Mouse (Mus musculus) embryonic facial prominence, embryonic 14.5 days (tissue): ENCODE measurements at regions not wholly inside any gene's neighbourhood (a gene's known extent, or its start where the extent isn't known, plus 50 kb on each side); places are given as distances from the start of the nearest gene placed in this dataset.
A peak's percentile ranks its signal among the peaks of the same experiment; 100 is the strongest.

Experiments
- ATAC-seq: fragments of 200-750 bp; cut with Nextera tagmentation; 2 replicates; pipeline ENCODE4 v1.8.0; 2017; ENCODE audit warnings: low read depth, moderate number of reproducible peaks, moderate TSS enrichment
- DNase-seq: peaks from one replicate; pipeline ENCODE4 v3.0.0-alpha.2; 2015; ENCODE audit warnings: low spot score
- H3K27ac ChIP-seq: fragments of 300-500 bp; sonication (generic); replicated peaks from 2 replicates; pipeline ENCODE4 v1.5.1; 2014; ENCODE audit warnings: low read depth, mild to moderate bottlenecking, low read length, moderate library complexity
- H3K27me3 ChIP-seq: fragments of 300-500 bp; sonication (generic); replicated peaks from 2 replicates; pipeline ENCODE4 v1.6.1; 2014; ENCODE audit warnings: low read length; ENCODE audit not compliant: control insufficient read depth, insufficient read depth
- H3K36me3 ChIP-seq: fragments of 300-500 bp; sonication (generic); 2 replicates; pipeline ENCODE4 v1.6.1; 2014; ENCODE audit warnings: low read length, mixed read lengths; ENCODE audit not compliant: control insufficient read depth, insufficient read depth
- H3K4me1 ChIP-seq: fragments of 300-500 bp; sonication (generic); 2 replicates; pipeline ENCODE4 v1.6.1; 2014; ENCODE audit warnings: antibody characterized with exemption, low read length; ENCODE audit not compliant: control insufficient read depth, insufficient read depth
- H3K4me2 ChIP-seq: fragments of 300-500 bp; sonication (generic); 2 replicates; pipeline ENCODE4 v1.6.1; 2014; ENCODE audit warnings: low read depth, mild to moderate bottlenecking, low read length, moderate library complexity, mixed read lengths
- H3K4me3 ChIP-seq: fragments of 300-500 bp; sonication (generic); 2 replicates; pipeline ENCODE4 v1.5.1; 2014; ENCODE audit warnings: low read depth, mild to moderate bottlenecking, low read length
- H3K9ac ChIP-seq: fragments of 300-500 bp; sonication (generic); 2 replicates; pipeline ENCODE4 v1.6.1; 2014; ENCODE audit warnings: low read depth, mild to moderate bottlenecking, low read length, moderate library complexity, mixed read lengths
- H3K9me3 ChIP-seq: fragments of 300-500 bp; sonication (generic); 2 replicates; pipeline ENCODE4 v1.6.1; 2016; ENCODE audit warnings: low read length; ENCODE audit not compliant: control insufficient read depth
- WGBS: fragments of 180-500 bp; shearing (Covaris S2); extraction: QIAGEN DNeasy Blood & Tissue Kit; methylation state at CpG from one replicate; pipeline ENCODE4 v1.1.7; 2014; 5-methylcytosine and 5-hydroxymethylcytosine counted together

DNA sequence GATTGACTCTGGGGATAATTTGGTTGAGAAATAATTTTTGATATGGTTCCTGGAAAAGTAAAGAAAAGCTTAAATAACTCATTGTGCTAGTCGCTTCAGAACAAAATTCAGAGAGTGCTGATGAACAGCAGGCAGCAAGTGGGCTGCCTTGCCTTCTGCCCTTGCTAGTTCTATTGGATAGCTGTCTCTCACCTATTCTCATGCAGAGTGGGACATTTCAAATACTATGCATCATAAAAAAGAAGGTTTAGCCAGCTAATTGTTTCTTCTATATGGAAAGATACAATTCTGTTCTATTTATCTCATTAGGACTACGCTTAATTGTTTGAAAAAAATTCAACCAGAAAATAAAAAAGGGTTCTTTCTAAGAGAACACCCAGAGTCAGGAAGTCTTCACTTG is 169.4 kb upstream of the Galnt5 start:
- H3K4me3 ChIP-seq = no peak overlapping the region
- ATAC-seq (no peak), DNase-seq (no peak)
- H3K4me1 ChIP-seq = no peaks in the 10 kb centered on the region
- WGBS = 74% methylated on average over 2 of the region's 2 CpGs
- no peak overlapping the region for H3K4me2 ChIP-seq
- H3K9ac ChIP-seq = no peak overlapping the region
- H3K27me3 ChIP-seq = no peaks in the 10 kb centered on the region
- no peaks in the 10 kb centered on the region for H3K9me3 ChIP-seq
- H3K36me3 ChIP-seq = no peaks in the 10 kb centered on the region
- H3K27ac ChIP-seq = no peak overlapping the region

DNA sequence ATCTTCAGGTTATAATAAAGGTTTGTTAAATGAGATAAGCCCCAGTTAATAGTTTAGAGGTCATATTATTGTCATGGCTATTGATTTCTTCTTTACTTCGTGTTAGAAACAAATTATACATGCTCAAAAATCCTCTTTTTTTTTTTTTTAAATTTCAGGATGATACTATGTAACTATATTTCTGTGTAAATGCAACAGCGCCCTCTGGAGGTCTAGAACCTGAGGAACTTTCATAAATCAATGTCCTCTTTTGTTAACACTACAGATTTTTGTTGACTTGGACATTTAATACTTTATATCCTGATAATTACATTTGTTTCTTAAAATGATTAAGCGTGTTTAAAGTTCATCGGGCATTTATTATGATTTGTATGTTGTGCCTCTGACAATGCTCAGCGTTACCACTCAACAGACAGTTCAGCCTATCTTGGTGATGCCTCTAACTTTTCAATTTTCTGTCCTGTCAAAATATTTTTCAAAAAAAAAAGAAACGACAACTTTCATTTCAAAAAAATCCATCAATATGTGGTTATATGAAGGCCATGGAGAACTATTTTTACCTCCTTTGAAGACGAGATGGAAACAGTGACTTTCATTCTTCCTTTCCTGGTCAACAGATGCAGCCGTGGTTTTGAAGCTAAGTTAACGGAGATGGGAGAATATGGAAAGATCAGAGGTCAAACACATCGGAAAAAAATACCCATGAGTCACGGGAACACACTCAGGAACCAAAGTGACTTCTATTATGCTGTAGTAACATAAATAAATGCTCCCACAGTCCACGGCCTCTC is 164.9 kb upstream of the Galnt5 start:
- no peak overlapping the region for H3K4me3 ChIP-seq
- no peak overlapping the region for H3K9ac ChIP-seq
- H3K4me2 ChIP-seq = no peak overlapping the region
- no peak overlapping the region for H3K27ac ChIP-seq
- no peaks in the 10 kb centered on the region for H3K9me3 ChIP-seq
- DNase-seq = peak; percentile 87
- no peaks in the 10 kb centered on the region for H3K4me1 ChIP-seq
- no peaks in the 10 kb centered on the region for H3K27me3 ChIP-seq
- ATAC-seq = no peak
- WGBS = 47% methylated on average over 12 of the region's 12 CpGs
- H3K36me3 ChIP-seq = no peaks in the 10 kb centered on the region

DNA sequence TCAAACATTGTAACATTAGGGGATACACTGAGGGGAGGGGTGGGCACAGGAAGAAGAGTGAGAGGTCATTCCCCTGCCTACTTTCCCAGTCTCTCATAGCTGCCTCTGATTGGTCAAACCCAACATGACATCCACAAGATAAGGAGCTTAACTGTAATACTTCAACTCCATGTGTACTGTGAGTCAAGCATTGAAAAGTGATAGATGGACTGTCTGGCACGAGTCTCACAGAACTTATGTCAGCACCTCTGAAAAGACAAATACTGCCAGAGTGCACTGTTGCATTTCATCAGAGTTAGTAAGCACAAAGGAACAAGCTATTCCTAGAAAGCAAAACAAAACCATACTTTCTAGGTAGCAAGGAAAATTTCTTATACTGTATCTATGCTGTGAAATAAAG is 152.5 kb upstream of the Galnt5 start:
- Histone ChIP-seq H3K9ac (no peak overlapping the region), H3K4me2 (no peak overlapping the region), H3K4me3 (no peak overlapping the region), H3K4me1 (peaks cover 20% of the 10 kb centered on the region), H3K27ac (no peak overlapping the region), H3K36me3 (no peaks in the 10 kb centered on the region), H3K27me3 (no peaks in the 10 kb centered on the region), H3K9me3 (no peaks in the 10 kb centered on the region)
- ATAC-seq (no peak), DNase-seq (no peak)
- 36% methylated on average over 1 of the region's 1 CpGs for WGBS

GRCm38 (mm10) chr2:57847707-57848106 is 150.0 kb upstream of the Galnt5 start:
- no peak overlapping the region for H3K27ac ChIP-seq
- no peak overlapping the region for H3K4me3 ChIP-seq
- peaks cover 23% of the 10 kb centered on the region for H3K4me1 ChIP-seq
- no peak overlapping the region for H3K9ac ChIP-seq
- no peak for ATAC-seq
- no peak overlapping the region for H3K4me2 ChIP-seq
- H3K36me3 ChIP-seq = no peaks in the 10 kb centered on the region
- no peak for DNase-seq
- WGBS = 37% methylated on average over 4 of the region's 4 CpGs
- H3K9me3 ChIP-seq = no peaks in the 10 kb centered on the region
- H3K27me3 ChIP-seq = no peaks in the 10 kb centered on the region

GRCm38 (mm10) chr2:57849338-57850057 is 148.2 kb upstream of the Galnt5 start:
- peak overlapping the region; percentile 61; the same call in 1 of the 2 replicates for H3K27ac ChIP-seq
- H3K27me3 ChIP-seq = no peaks in the 10 kb centered on the region
- H3K9me3 ChIP-seq = no peaks in the 10 kb centered on the region
- H3K4me2 ChIP-seq = no peak overlapping the region
- no peaks in the 10 kb centered on the region for H3K36me3 ChIP-seq
- DNase-seq = peak; percentile 30
- peak; percentile 82 for ATAC-seq
- WGBS = 30% methylated on average over 4 of the region's 4 CpGs
- no peak overlapping the region for H3K9ac ChIP-seq
- peaks cover 23% of the 10 kb centered on the region for H3K4me1 ChIP-seq
- no peak overlapping the region for H3K4me3 ChIP-seq

DNA sequence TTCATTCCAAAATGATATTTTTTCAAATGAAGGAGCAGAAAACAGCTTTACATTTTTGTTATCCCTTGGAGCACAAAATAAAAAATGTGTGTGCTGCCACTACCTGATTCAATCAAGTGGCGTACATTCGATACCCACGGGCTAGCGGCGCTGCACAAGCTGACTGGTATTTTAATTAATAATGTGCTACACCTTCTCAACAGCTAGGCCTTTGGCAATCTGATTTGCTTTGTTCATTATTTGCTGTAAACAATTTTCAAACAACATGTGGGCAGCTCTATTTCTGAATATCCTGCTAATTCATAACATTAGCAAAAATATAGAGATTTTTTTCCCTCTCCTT is 147.7 kb upstream of the Galnt5 start:
- Histone ChIP-seq H3K36me3 (no peaks in the 10 kb centered on the region), H3K4me3 (no peak overlapping the region), H3K4me1 (peaks cover 23% of the 10 kb centered on the region), H3K27me3 (no peaks in the 10 kb centered on the region), H3K9ac (no peak overlapping the region), H3K27ac (peak overlapping the region; percentile 61; the same call in 1 of the 2 replicates), H3K4me2 (no peak overlapping the region), H3K9me3 (no peaks in the 10 kb centered on the region)
- DNase-seq (no peak), ATAC-seq (no peak)
- 30% methylated on average over 5 of the region's 5 CpGs for WGBS

DNA sequence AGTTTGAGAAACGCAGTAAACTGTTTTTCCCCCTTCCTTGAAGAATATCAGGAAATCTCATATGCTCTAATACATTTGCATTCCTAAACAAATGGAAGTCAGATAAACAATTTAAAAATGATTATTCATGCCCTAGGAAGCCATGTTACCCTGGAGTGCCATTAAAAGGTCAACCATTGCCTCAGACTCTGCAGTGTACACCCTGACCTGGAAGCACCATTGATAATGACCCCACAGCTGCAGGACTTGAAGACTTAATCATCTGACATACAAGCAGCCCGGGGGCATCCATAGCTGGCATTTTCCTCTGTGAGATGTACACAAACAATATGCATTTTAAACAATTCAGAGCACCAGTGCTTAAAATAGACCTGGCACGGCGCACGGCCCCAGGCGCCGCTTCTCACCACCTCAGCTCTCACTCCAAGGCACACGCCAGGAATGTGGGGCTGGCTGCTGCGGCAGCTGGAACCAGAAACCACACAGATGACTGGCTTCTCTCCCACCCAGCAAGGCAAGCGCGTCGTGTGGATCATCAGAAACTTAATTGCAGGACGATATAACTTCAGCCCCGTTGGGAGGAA is 141.1 kb upstream of the Galnt5 start:
- Histone ChIP-seq H3K36me3 (no peaks in the 10 kb centered on the region), H3K4me3 (no peak overlapping the region), H3K4me1 (peaks cover 14% of the 10 kb centered on the region), H3K9me3 (no peaks in the 10 kb centered on the region), H3K27ac (no peak overlapping the region), H3K4me2 (peak overlapping the region; percentile 31), H3K27me3 (no peaks in the 10 kb centered on the region), H3K9ac (no peak overlapping the region)
- DNase-seq = peak; percentile 68
- 27% methylated on average over 14 of the region's 14 CpGs for WGBS
- 0 out of 2 replicates have a peak, but pooled peaks have one; percentile 50 for ATAC-seq

DNA sequence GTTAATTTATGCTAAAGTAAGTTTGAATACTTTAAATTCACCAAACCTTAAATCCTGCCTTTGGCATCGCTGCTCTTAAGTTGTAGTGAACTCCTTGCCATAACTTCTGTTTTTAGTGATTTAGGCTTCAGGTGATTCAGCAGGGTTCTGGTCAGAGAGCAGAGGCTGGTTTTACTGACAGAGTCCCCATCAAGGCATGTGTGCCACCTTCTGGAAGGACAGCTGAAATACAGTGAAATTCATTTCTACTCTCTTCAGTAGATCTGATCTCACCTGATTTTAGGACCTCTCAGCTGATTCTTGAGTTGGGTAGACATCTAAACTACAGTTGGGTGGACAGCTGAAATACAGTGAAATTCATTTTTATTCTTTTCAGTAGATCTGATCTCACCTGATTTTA is 132.4 kb upstream of the Galnt5 start:
- H3K4me1 ChIP-seq = no peaks in the 10 kb centered on the region
- 65% methylated on average over 1 of the region's 1 CpGs for whole genome bisulfite sequencing
- no peaks in the 10 kb centered on the region for H3K9me3 ChIP-seq
- no peaks in the 10 kb centered on the region for H3K27me3 ChIP-seq
- no peaks in the 10 kb centered on the region for H3K36me3 ChIP-seq
- no peak overlapping the region for H3K4me3 ChIP-seq
- DNase-seq (no peak), ATAC-seq (no peak)
- H3K4me2 ChIP-seq = no peak overlapping the region
- H3K27ac ChIP-seq = no peak overlapping the region
- no peak overlapping the region for H3K9ac ChIP-seq
